Mouse (Mus musculus) cerebellum, adult (tissue): ENCODE measurements around the gene Cdkn2aipnl.

Experiments
- ATAC-seq: cut with Nextera tagmentation; 2 replicates; pipeline ENCODE4 v1.9.2; 2017; ENCODE audit warnings: mild to moderate bottlenecking, moderate library complexity, mixed read lengths; ENCODE audit not compliant: insufficient number of reproducible peaks, low FRiP score, low TSS enrichment

The Cdkn2aipnl gene

GRCm38 (mm10) chr11:51967443-51968401 is at the start of gene Cdkn2aipnl:
TSS of gene Cdkn2aipnl (plus strand) at chr11:51967661.
- peak; percentile 97 for ATAC-seq

- no peak for ATAC-seq
Observed at GRCm38 (mm10) chr11:51917951-51918350, 49.5 kb upstream of the Cdkn2aipnl start.

GRCm38 (mm10) chr11:51918576-51918975 is 48.9 kb upstream of the Cdkn2aipnl start:
- no peak for ATAC-seq

- ATAC-seq: no peak
Observed at GRCm38 (mm10) chr11:51921355-51922125, 45.9 kb upstream of the Cdkn2aipnl start.

GRCm38 (mm10) chr11:51922421-51922841 is 45.0 kb upstream of the Cdkn2aipnl start:
- no peak for ATAC-seq

GRCm38 (mm10) chr11:51925595-51925994 is 41.9 kb upstream of the Cdkn2aipnl start:
- no peak for ATAC-seq

GRCm38 (mm10) chr11:51926385-51926784 is 41.1 kb upstream of the Cdkn2aipnl start:
- no peak for ATAC-seq

GRCm38 (mm10) chr11:51927106-51927505 is 40.4 kb upstream of the Cdkn2aipnl start:
- no peak for ATAC-seq

- ATAC-seq: no peak
Observed at GRCm38 (mm10) chr11:51931138-51931537, 36.3 kb upstream of the Cdkn2aipnl start.

- no peak for ATAC-seq
Observed at GRCm38 (mm10) chr11:51931790-51932189, 35.7 kb upstream of the Cdkn2aipnl start.

GRCm38 (mm10) chr11:51934230-51934629 is 33.2 kb upstream of the Cdkn2aipnl start:
- ATAC-seq: no peak

GRCm38 (mm10) chr11:51935636-51936434 is 31.6 kb upstream of the Cdkn2aipnl start:
- no peak for ATAC-seq

GRCm38 (mm10) chr11:51937361-51937781 is 30.1 kb upstream of the Cdkn2aipnl start:
- no peak for ATAC-seq

GRCm38 (mm10) chr11:51938817-51939589 is 28.5 kb upstream of the Cdkn2aipnl start:
- ATAC-seq: no peak

GRCm38 (mm10) chr11:51939590-51939955 is 27.9 kb upstream of the Cdkn2aipnl start:
- ATAC-seq: no peak

GRCm38 (mm10) chr11:51940511-51940955 is 26.9 kb upstream of the Cdkn2aipnl start:
- no peak for ATAC-seq

GRCm38 (mm10) chr11:51942602-51943499 is 24.6 kb upstream of the Cdkn2aipnl start:
- no peak for ATAC-seq

GRCm38 (mm10) chr11:51943500-51943841 is 24.0 kb upstream of the Cdkn2aipnl start:
- ATAC-seq: no peak

GRCm38 (mm10) chr11:51944239-51944638 is 23.2 kb upstream of the Cdkn2aipnl start:
- no peak for ATAC-seq
